38 mouse cellular contexts compared by ENCODE assay signal in the genomic region with DNA sequence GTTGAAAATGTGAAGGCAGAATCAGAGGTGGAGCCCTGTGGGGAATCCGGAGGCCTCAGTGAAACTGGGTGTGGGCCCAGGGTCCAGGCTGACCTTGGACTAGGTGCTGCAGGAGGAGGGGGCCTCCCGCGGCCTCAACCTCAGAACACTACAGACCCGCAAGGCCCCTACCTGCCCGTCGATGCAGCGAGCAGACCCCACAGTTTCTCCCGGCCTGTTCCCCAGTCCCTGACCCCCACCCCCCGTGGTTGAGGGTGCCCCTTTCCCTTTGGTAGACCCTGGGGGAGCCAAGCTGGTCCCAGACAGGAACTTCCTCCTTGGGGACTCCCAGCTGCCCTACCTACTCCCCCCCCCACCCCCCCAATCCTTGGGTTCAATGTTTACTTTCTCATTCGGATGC. TPM values are rescaled to one million over a fixed set of nuclear protein-coding genes. Genes with fewer than 3 reads are reported as not detected.
"Had no signal": no experiment of that assay in that cellular context is flagged by ENCODE, and none has a peak within 500 bp of the region (broad histone marks: within the 10 kb centered on the region; RNA-seq: fewer than 3 reads in every experiment).

No protein-coding gene starts in this region.

- H3K27ac ChIP-seq: gastrocnemius, adult 2 months; heart, embryonic 13.5 days; hindbrain, embryonic 10.5 days; hindbrain, embryonic 12.5 days; hindbrain, embryonic 14.5 days; kidney, embryonic 15.5 days; kidney, postnatal 0 days; limb, embryonic 10.5 days; limb, embryonic 12.5 days; liver, embryonic 13.5 days; liver, embryonic 15.5 days had no signal

- DNase-seq: gastrocnemius, adult 2 months; gastrocnemius, postnatal 10 days; gastrocnemius, postnatal 25 days; heart, postnatal 10 days; heart, postnatal 4 days; kidney, adult 11 months; kidney, adult 2 months; kidney, adult 9 months; kidney, postnatal 14 days; kidney, postnatal 36 days; layer of hippocampus, adult 9-11 months; layer of hippocampus, postnatal 36 days; liver; liver, embryonic 13.5 days; liver, postnatal 0 days had no signal

- ATAC-seq: hindbrain, embryonic 16.5 days; inflammation-experienced regulatory T-cells, adult 6 months; liver, postnatal 0 days had no signal

- H3K4me3 ChIP-seq: gastrocnemius, adult 2 months; heart, embryonic 13.5 days; hindbrain, embryonic 10.5 days; hindbrain, embryonic 12.5 days; kidney, embryonic 15.5 days; limb, embryonic 10.5 days; limb, embryonic 12.5 days; liver, embryonic 13.5 days; liver, embryonic 15.5 days had no signal

- H3K4me2 ChIP-seq: heart, embryonic 11.5 days; heart, embryonic 13.5 days; hindbrain, embryonic 12.5 days; hindbrain, embryonic 14.5 days; kidney, embryonic 15.5 days; limb, embryonic 12.5 days; liver, embryonic 11.5 days; liver, embryonic 13.5 days; liver, embryonic 15.5 days had no signal

- H3K27me3 ChIP-seq: heart, embryonic 13.5 days; hindbrain, embryonic 12.5 days; kidney, embryonic 15.5 days; limb, embryonic 12.5 days; liver, embryonic 13.5 days; liver, embryonic 15.5 days had no signal

- H3K9me3 ChIP-seq: heart, embryonic 13.5 days; hindbrain, embryonic 10.5 days; hindbrain, embryonic 12.5 days; kidney, embryonic 15.5 days; limb, embryonic 10.5 days; limb, embryonic 12.5 days; liver, embryonic 13.5 days; liver, embryonic 15.5 days had no signal

- H3K9ac ChIP-seq: heart, embryonic 13.5 days; hindbrain, embryonic 12.5 days; hindbrain, embryonic 14.5 days; kidney, embryonic 15.5 days; limb, embryonic 12.5 days; liver, embryonic 13.5 days; liver, embryonic 15.5 days; liver, postnatal 0 days had no signal

RNA-seq across cellular contexts. Expression of gene Hpd, which starts 16.1 kb away (rescaled TPM):
- total RNA-seq: gastrocnemius, adult 2 months; gastrocnemius, postnatal 25 days; granulocyte monocyte progenitor cell, adult 5-6 weeks; heart, postnatal 10 days; heart, postnatal 25 days; heart, postnatal 4 days; layer of hippocampus, adult 18-20 months; layer of hippocampus, adult 8-10 months; layer of hippocampus, postnatal 14 days; layer of hippocampus, postnatal 36 days; left cerebral cortex, adult 8-10 months; left cerebral cortex, postnatal 14 days; left cerebral cortex, postnatal 36 days had no signal
- polyA plus RNA-seq: frontal cortex, adult 2 months; heart, embryonic 11.5 days; hindbrain, embryonic 10.5 days; hindbrain, embryonic 12.5 days; hindbrain, embryonic 14.5 days; hindbrain, embryonic 16.5 days; inflammation-experienced regulatory T-cells, adult 6 months; limb, embryonic 10.5 days; limb, embryonic 12.5 days; limb, embryonic 14.5 days had no signal
